Mouse (Mus musculus) megakaryocyte, embryonic 14.5 days (primary cell): ENCODE measurements around the gene Becn1.

ENCODE experiments used
- FLI1 ChIP-seq: IDR thresholded peaks from 2 replicates; pipeline ENCODE4 v1.6.1; 2012; ENCODE audit warnings: low read length, inconsistent platforms, mixed read lengths
- GATA1 ChIP-seq: IDR thresholded peaks from 3 replicates; pipeline ENCODE4 v1.6.1; 2012; ENCODE audit warnings: mixed read lengths, low read length, inconsistent platforms, borderline replicate concordance

DNA sequence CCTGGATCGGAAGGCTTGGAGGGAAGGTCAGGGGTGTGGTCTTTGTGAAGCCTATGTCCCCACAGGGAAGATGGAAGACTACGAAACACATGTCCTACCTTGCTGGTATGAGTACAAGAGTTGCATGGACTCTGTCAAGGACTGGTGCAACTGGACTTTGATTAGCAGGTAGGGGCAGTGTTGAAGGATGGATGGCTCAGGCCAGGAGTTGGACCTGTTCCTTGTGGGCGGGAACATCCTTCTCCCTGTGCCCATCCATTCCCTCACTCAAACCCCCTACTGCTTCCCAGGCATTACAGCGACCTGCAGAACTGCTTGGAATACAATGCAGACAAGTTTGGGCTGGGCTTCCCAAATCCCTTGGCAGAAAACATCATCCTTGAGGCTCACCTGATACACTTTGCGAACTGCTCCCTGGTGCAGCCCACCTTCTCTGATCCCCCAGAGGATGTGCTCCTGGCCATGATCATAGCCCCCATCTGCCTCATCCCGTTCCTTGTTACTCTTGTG, 54.5 kb downstream of the Becn1 start:
- TF ChIP-seq GATA1 (no peak), FLI1 (no peak)
